Mouse (Mus musculus) stomach, embryonic 15.5 days (tissue): ENCODE data around the gene Nkx2-1. TPM values are rescaled to one million over a fixed set of nuclear protein-coding genes. Genes with fewer than 3 reads are reported as not detected.

Experiments
- ATAC-seq: fragments of 200-750 bp; cut with Nextera tagmentation; 2 replicates; pipeline ENCODE4 v1.8.0; 2017; ENCODE audit warnings: low read depth, moderate number of reproducible peaks, moderate TSS enrichment; ENCODE audit not compliant: insufficient read depth, low FRiP score
- H3K27ac ChIP-seq: fragments of 300-500 bp; sonication (generic); 2 replicates; pipeline ENCODE4 v1.5.1; 2015; ENCODE audit warnings: mild to moderate bottlenecking, inconsistent platforms
- H3K27me3 ChIP-seq: fragments of 300-500 bp; sonication (generic); replicated peaks from 2 replicates; pipeline ENCODE4 v1.6.1; 2015; ENCODE audit warnings: inconsistent platforms
- H3K36me3 ChIP-seq: fragments of 300-500 bp; sonication (generic); 2 replicates; pipeline ENCODE4 v1.6.1; 2015; ENCODE audit warnings: inconsistent platforms
- H3K4me1 ChIP-seq: fragments of 300-500 bp; sonication (generic); 2 replicates; pipeline ENCODE4 v1.6.1; 2015; ENCODE audit warnings: inconsistent platforms
- H3K4me2 ChIP-seq: fragments of 300-500 bp; sonication (generic); 2 replicates; pipeline ENCODE4 v1.6.1; 2015; ENCODE audit warnings: mild to moderate bottlenecking, inconsistent platforms
- H3K4me3 ChIP-seq: fragments of 300-500 bp; sonication (generic); replicated peaks from 2 replicates; pipeline ENCODE4 v1.5.1; 2015; ENCODE audit warnings: inconsistent platforms
- H3K9ac ChIP-seq: fragments of 300-500 bp; sonication (generic); 2 replicates; pipeline ENCODE4 v1.6.1; 2015; ENCODE audit warnings: inconsistent platforms
- H3K9me3 ChIP-seq: fragments of 300-500 bp; sonication (generic); 2 replicates; pipeline ENCODE4 v1.6.1; 2016; ENCODE audit warnings: inconsistent platforms
- WGBS: fragments of 180-500 bp; shearing (Covaris S2); methylation state at CpG from one replicate; pipeline ENCODE4 v1.1.7; 2015; 5-methylcytosine and 5-hydroxymethylcytosine counted together
- polyA plus RNA-seq: library from polyadenylated mRNA; unstranded; fragments of >200 nt; fragmentation: Nextera tagmentation; extraction: Ambion mirVana; gene quantifications from 2 replicates; pipeline ENCODE4 v1.2.1, GENCODE M21; 2015

Gene Nkx2-1
- polyA plus RNA-seq: 0.08 and 0.12 TPM in 2 replicates

- Histone ChIP-seq H3K36me3 (no peaks in the 10 kb centered on the region), H3K9ac (no peak within 1 kb of the TSS), H3K27ac (no peak within 1 kb of the TSS), H3K4me1 (peaks cover 24% of the 10 kb centered on the region), H3K27me3 (peaks cover 94% of the 10 kb centered on the region), H3K4me3 (no peak within 1 kb of the TSS; the same call in 1 of the 2 replicates), H3K4me2 (peak within 1 kb of the TSS; percentile 13; the same call in 1 of the 2 replicates), H3K9me3 (no peaks in the 10 kb centered on the region)
- WGBS: 1% methylated on average over 11 of the region's 11 CpGs
- ATAC-seq: no peak
Observed at GRCm38 (mm10) chr12:56536884-56537265, at the start of gene Nkx2-1. Nkx2-1 (minus strand) TSS chr12:56536908.

- H3K9ac ChIP-seq: no peak overlapping the region
- 0 out of 2 replicates have a peak, but pooled peaks cover 3% of the 10 kb centered on the region for H3K4me1 ChIP-seq
- H3K4me3 ChIP-seq: no peak overlapping the region; the same call in 1 of the 2 replicates
- peak overlapping the region; percentile 31 for H3K4me2 ChIP-seq
- 1% methylated on average over 14 of the region's 14 CpGs for WGBS
- no peaks in the 10 kb centered on the region for H3K36me3 ChIP-seq
- no peaks in the 10 kb centered on the region for H3K9me3 ChIP-seq
- peak; percentile 35; the same call in 1 of the 2 replicates for ATAC-seq
- H3K27me3 ChIP-seq: peaks cover 64% of the 10 kb centered on the region
- no peak overlapping the region for H3K27ac ChIP-seq
Observed at GRCm38 (mm10) chr12:56541068-56541467, 4.4 kb upstream of the Nkx2-1 start.

- H3K36me3 ChIP-seq: no peaks in the 10 kb centered on the region
- WGBS: 3% methylated on average over 10 of the region's 10 CpGs
Observed at GRCm38 (mm10) chr12:56540591-56540990, 3.9 kb upstream of the Nkx2-1 start.

GRCm38 (mm10) chr12:56538601-56539000 lies 1.9 kb upstream of the Nkx2-1 start:
- no peak overlapping the region for H3K4me3 ChIP-seq
- H3K9ac ChIP-seq: no peak overlapping the region
- no peak for ATAC-seq
- H3K4me2 ChIP-seq: no peak overlapping the region
- WGBS: 3% methylated on average over 3 of the region's 3 CpGs
- H3K9me3 ChIP-seq: no peaks in the 10 kb centered on the region
- no peaks in the 10 kb centered on the region for H3K36me3 ChIP-seq
- peaks cover 88% of the 10 kb centered on the region for H3K27me3 ChIP-seq
- H3K4me1 ChIP-seq: peaks cover 16% of the 10 kb centered on the region
- H3K27ac ChIP-seq: no peak overlapping the region

More at GRCm38 (mm10) chr12:56540591-56540990, 3.9 kb upstream of the Nkx2-1 start:
- Histone ChIP-seq H3K27ac (no peak overlapping the region), H3K27me3 (peaks cover 69% of the 10 kb centered on the region), H3K4me3 (no peak overlapping the region; the same call in 1 of the 2 replicates), H3K4me1 (peaks cover 5% of the 10 kb centered on the region; the same call in 1 of the 2 replicates), H3K9ac (no peak overlapping the region), H3K9me3 (no peaks in the 10 kb centered on the region), H3K4me2 (peak overlapping the region; percentile 31; the same call in 1 of the 2 replicates)
- no peak for ATAC-seq

- Histone ChIP-seq H3K27ac (no peak overlapping the region), H3K4me3 (no peak overlapping the region), H3K4me1 (peaks cover 22% of the 10 kb centered on the region), H3K27me3 (peaks cover 95% of the 10 kb centered on the region), H3K36me3 (no peaks in the 10 kb centered on the region), H3K4me2 (no peak overlapping the region), H3K9me3 (no peaks in the 10 kb centered on the region), H3K9ac (no peak overlapping the region)
- ATAC-seq: no peak
- WGBS: 1% methylated on average over 6 of the region's 6 CpGs
Observed at GRCm38 (mm10) chr12:56537931-56538330, 1.2 kb upstream of the Nkx2-1 start.

- no peak overlapping the region for H3K4me2 ChIP-seq
- no peak overlapping the region for H3K27ac ChIP-seq
- under 1% methylated on average over 19 of the region's 19 CpGs for WGBS
- no peak for ATAC-seq
- no peak overlapping the region for H3K4me3 ChIP-seq
- H3K9ac ChIP-seq: no peak overlapping the region
- H3K36me3 ChIP-seq: no peaks in the 10 kb centered on the region
- H3K9me3 ChIP-seq: no peaks in the 10 kb centered on the region
- H3K4me1 ChIP-seq: peaks cover 24% of the 10 kb centered on the region
- H3K27me3 ChIP-seq: peaks cover 94% of the 10 kb centered on the region
Observed at GRCm38 (mm10) chr12:56537342-56537741, 634 bp upstream of the Nkx2-1 start.

GRCm38 (mm10) chr12:56536174-56536883 lies 379 bp downstream of the Nkx2-1 start:
- no peak overlapping the region for H3K27ac ChIP-seq
- H3K27me3 ChIP-seq: peaks cover 93% of the 10 kb centered on the region
- no peaks in the 10 kb centered on the region for H3K9me3 ChIP-seq
- no peak overlapping the region for H3K9ac ChIP-seq
- peaks cover 24% of the 10 kb centered on the region for H3K4me1 ChIP-seq
- no peak for ATAC-seq
- H3K36me3 ChIP-seq: no peaks in the 10 kb centered on the region
- 0 out of 2 replicates have a peak overlapping the region, but pooled peaks have one; percentile 13 for H3K4me2 ChIP-seq
- WGBS: under 1% methylated on average over 41 of the region's 44 CpGs
- no peak overlapping the region; the same call in 1 of the 2 replicates for H3K4me3 ChIP-seq

- WGBS: 1% methylated on average over 28 of the region's 36 CpGs
- Histone ChIP-seq H3K9ac (no peak overlapping the region), H3K4me1 (peaks cover 24% of the 10 kb centered on the region), H3K27ac (no peak overlapping the region), H3K9me3 (no peaks in the 10 kb centered on the region), H3K36me3 (no peaks in the 10 kb centered on the region), H3K4me3 (peak overlapping the region; percentile 2; the same call in 1 of the 2 replicates), H3K27me3 (peaks cover 94% of the 10 kb centered on the region), H3K4me2 (peak overlapping the region; percentile 13; the same call in 1 of the 2 replicates)
- no peak for ATAC-seq
Observed at GRCm38 (mm10) chr12:56535411-56536173, 1.1 kb downstream of the Nkx2-1 start.

GRCm38 (mm10) chr12:56534651-56535326 lies 1.9 kb downstream of the Nkx2-1 start:
- no peak overlapping the region for H3K9ac ChIP-seq
- under 1% methylated on average over 62 of the region's 62 CpGs for WGBS
- 0 out of 2 replicates have a peak, but pooled peaks have one; percentile 50 for ATAC-seq

GRCm38 (mm10) chr12:56534311-56534650 lies 2.4 kb downstream of the Nkx2-1 start:
- under 1% methylated on average over 24 of the region's 24 CpGs for WGBS
- ATAC-seq: no peak
- Histone ChIP-seq H3K9me3 (no peaks in the 10 kb centered on the region), H3K4me3 (peak overlapping the region; percentile 30; the same call in 1 of the 2 replicates), H3K4me1 (peaks cover 24% of the 10 kb centered on the region), H3K4me2 (peak overlapping the region; percentile 50), H3K27me3 (peaks cover 94% of the 10 kb centered on the region), H3K36me3 (no peaks in the 10 kb centered on the region), H3K27ac (no peak overlapping the region), H3K9ac (no peak overlapping the region)

More at GRCm38 (mm10) chr12:56534651-56535326, 1.9 kb downstream of the Nkx2-1 start:
- H3K4me1 ChIP-seq: peaks cover 24% of the 10 kb centered on the region
- peaks cover 94% of the 10 kb centered on the region for H3K27me3 ChIP-seq
- peak overlapping the region; percentile 30 for H3K4me3 ChIP-seq
- H3K9me3 ChIP-seq: no peaks in the 10 kb centered on the region
- no peaks in the 10 kb centered on the region for H3K36me3 ChIP-seq
- H3K27ac ChIP-seq: no peak overlapping the region
- peak overlapping the region; percentile 50 for H3K4me2 ChIP-seq

GRCm38 (mm10) chr12:56533501-56534310 lies 3.0 kb downstream of the Nkx2-1 start:
- H3K27ac ChIP-seq: no peak overlapping the region

More at GRCm38 (mm10) chr12:56533501-56534310, 3.0 kb downstream of the Nkx2-1 start:
- Histone ChIP-seq H3K9ac (no peak overlapping the region), H3K4me1 (peaks cover 24% of the 10 kb centered on the region), H3K4me3 (peak overlapping the region; percentile 11; the same call in 1 of the 2 replicates), H3K27me3 (peaks cover 94% of the 10 kb centered on the region), H3K36me3 (no peaks in the 10 kb centered on the region), H3K4me2 (0 out of 2 replicates have a peak overlapping the region, but pooled peaks have one; percentile 37), H3K9me3 (no peaks in the 10 kb centered on the region)
- no peak for ATAC-seq
- WGBS: 2% methylated on average over 53 of the region's 54 CpGs
